Mouse (Mus musculus) adrenal gland, adult 18-20 months (tissue): ENCODE data around the gene Fgd2. TPM values are rescaled to one million over a fixed set of nuclear protein-coding genes. Genes with fewer than 3 reads are reported as not detected.
"Not testable (repeated sequence)": the region's sequence is repeated elsewhere in the genome, so short reads cannot be mapped to it uniquely, and the experiment has no call there.

Experiments used
- DNase-seq, 2 experiments: peaks; one replicate each; pipeline ENCODE4 v3.0.0; 2021 to 2022; ENCODE audit warnings: low spot score in 2 of 2
- total RNA-seq, 2 experiments: library from RNA; stranded (reverse); gene quantifications; 1 replicate in 1 of 2; 2 replicates in 1 of 2; pipeline ENCODE4 v1.2.3; 2021

Fgd2 gene
- total RNA-seq, 2 experiments from 2014 or later, result 3.7 to 9.5 TPM

DNA sequence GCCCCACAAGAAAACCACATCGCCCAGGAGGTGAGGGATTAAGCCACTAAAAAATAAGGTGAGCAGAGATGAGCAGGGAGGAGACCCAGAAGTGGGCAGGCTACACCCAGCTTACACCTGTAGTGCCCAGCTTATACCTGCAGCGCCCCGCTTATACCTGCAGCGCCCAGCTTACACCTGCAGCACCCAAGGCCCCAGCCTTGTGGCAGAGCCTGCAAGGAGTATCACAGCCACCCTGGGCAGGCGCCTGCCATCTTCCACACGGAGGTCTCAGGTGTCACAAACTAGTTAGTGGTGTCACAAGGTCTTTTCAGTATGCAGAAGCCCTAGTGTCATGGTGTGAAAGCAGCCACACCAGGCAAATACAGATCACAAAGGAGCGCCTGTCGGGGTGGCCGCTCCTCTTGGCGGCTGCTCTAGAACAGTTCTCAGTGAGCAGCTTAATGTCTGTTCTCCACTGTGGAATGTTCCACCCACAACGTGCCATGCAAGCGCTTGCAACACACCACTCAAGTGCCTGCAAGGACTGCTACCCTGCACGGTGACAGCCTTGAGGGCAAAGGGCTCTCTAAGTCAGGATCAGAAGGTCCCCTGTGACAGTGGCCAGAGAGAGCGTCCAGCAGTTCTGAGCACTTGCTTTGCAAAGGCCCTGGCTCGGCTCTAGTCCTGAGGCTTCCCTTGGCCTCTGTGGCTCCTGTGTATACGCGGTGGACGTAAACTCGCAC lies 24.3 kb upstream of the Fgd2 start:
- no peak for DNase-seq

DNA sequence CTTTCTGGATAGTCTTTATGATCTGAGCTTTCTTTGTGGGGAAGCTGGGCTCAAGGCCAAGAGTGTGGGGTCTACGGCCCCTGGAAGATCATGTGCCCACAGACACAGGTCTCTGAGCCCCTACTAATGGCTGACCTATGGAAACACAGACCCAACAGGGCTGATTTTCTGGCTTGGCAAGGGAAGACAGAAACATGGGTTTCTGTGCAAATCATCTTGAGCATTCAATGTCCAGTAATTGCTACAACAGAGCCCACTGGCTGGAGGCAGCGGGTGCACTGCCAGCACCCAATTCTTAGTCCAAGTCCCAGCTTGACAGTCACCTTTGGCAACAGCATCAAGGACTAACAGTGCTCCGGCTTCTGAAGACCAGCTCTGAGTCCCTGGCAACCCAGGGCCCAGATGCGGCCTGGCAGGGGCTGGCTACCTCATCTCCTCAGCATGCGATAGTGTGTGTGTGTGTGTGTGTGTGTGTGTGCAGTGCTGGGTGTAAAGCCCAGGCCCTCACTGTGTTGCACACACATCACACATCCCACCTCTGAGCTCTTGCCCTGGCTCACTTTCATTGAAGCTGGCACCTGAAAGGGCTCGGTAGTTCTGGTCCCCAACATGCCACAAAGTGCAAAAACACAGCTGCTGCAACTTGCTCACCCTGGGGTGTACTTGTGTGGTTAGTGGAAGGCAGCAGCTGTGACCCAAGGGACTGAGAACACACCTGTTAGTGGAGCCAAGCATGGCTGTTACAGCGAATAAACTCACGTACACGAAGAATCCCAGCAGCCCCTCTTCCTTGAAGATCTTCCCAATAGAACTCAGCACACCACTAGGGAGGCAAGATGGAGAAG lies 22.5 kb upstream of the Fgd2 start:
- DNase-seq, result no peak

DNA sequence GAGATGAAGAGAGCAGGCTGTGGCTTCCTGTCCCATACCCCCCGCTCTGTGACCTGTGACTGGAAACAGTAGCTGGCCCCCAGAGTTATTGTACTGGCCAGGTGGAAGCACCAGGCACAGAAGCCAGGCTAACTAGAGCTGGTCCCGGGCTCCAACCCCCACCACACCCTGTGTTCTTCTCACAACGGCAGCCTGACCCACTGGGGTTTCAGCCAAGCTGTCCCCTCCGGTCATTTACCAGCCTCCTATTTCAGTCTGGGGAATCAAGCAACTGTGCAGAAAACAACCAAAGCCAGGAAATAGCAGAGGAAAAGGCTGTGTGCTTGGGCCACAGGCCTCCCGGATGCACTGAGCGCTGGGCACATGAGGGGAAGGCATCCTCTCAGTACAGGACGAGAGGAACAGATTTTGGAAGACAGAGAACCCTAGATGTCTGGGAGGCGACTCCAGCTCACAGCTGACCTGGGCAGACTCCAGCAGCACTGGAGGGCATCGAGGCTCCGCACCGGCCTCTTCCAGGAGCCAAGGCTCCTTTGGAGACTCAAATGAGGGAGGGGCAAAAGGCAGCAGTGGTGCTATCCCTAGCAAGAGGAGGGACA lies 21.4 kb upstream of the Fgd2 start:
- DNase-seq, result no peak

DNA sequence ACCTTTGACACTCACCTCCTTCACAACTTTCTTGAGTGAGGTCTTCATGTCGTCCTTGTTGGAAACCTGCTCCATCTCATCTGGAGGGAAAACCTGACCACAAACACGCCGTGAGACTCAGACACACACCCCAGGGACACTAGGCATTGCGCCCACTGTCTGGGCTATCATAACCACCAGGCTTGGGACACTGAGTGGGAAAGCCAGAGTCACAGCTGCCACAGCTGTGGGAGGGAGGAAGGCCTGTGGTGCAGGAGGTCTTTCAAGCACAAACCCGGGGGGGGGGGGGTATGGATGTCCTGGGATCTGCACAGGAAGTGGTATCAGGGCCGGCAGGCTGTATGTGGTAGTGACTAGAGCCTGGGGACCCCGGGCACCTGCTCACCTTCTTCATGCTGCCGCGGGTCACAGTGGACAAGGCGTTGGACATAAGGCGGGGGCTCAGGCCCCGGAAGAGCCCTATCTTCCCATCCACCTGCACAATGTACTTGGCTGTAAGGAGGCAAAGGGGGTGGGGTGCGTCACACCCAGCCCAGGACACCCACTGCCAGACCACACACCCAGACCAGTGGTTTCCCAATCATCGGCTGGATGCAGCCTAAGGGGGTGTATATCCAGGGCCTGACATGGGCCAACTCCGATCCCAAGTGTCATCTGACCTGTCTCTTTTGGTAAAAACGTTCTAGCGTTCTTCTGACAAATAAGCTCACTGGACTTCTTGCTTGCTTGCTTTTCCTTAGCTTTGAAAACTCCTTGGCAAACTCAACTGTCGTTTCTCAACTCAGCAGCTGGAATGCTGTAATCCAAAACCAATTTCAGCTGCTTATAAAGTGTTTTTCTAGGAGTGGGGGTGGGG lies 20.1 kb upstream of the Fgd2 start:
- no peak for DNase-seq

DNA sequence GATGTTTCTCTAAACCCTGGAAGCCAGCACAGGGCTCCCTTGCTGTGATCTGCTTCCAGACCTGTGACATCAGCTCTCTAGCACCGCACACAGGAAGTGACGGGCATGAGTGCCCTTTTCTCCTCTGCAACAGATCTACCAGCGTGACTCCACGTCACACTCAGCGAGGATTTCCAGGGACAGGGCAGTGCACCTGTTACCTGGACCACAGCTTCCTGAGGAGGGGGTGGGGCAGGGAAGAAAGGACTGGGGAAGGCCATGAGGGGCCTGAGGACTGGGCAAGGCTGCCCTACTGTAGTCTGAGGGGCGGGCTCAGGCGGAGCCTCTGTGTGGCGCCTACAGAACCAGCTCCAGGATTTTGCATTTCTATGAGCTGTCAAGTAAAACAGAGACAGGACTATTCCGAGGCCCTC lies 19.1 kb upstream of the Fgd2 start:
- DNase-seq, result no peak

DNA sequence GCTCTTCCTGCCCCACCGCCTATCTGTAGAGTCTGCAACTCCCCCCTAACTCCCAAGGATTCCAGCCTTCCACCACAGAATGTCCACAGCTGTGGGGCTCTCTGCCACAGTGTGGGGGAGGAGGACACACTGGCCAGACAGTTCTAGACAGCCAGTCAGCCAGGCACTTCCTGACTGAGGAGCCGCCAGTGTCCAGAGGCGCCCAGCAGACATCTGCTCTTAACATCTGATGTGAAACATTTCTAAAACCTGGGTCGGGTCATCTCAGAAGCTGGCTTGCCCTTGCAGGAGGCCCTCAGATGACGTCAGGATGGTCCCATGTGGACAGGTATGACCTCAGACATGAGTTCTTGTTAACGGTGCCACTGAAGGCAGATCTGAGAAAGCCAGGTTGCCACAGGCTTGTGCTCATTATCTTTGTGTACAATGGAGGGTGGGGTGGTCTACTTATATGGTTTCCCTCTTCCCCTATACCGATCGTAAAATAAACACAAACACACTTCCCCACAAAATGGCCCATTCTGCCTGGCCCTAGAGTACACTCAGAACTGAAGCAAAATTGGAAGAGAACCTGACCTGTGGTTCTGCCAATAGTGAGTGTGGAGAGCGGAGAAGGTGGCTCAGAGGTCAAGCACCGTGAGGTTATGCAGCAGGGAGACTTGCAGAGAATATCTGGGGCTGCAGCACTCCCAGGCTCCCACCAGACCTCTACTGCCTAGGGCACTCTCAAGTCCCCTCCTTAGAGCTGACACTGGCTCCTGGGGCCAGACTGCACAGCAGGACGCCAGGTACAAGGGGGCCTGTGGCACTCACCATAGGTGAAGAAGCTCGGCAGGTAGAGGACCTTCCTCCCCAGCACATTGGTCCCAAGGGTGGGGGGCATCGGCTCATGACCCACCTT lies 18.5 kb upstream of the Fgd2 start:
- no peak for DNase-seq

DNA sequence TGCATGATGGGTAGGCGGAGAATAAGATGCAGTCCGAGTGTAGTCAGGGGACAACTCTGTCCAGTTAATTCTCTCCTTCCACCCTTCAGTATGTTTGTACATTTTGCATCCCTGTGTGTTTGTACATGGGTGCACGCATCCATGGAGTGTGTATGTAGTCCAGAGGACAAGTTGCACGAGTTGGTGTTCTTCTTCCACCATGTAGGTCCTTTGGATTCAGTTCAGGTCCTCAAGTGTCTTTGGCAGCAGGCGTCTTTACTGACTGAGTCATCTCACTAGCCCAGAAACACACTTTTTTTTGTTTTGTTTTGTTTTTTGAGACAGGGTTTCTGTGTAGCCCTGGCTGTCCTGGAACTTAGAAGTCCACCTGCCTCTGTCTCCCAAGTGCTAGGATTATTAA lies 17.5 kb upstream of the Fgd2 start:
- DNase-seq, result no peak

DNA sequence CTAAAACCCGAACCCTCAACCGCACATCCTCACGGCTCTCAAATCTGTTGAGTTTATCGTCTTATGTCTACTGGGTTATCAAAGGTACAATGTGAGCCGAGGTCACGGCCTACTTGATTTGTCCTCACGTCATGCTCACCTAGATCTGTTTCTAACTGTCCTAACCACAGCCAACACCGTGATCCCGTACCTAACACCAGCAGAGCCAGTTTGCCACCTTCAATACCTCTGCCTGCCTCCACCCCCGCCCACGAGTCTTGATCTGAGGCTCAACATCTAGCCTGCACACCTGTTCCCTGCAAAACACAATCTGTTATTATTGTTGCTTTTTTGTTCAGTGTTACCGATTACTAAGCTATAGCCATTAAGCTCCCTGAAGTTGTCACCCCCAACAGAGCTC lies 15.4 kb upstream of the Fgd2 start:
- DNase-seq, result no peak

DNA sequence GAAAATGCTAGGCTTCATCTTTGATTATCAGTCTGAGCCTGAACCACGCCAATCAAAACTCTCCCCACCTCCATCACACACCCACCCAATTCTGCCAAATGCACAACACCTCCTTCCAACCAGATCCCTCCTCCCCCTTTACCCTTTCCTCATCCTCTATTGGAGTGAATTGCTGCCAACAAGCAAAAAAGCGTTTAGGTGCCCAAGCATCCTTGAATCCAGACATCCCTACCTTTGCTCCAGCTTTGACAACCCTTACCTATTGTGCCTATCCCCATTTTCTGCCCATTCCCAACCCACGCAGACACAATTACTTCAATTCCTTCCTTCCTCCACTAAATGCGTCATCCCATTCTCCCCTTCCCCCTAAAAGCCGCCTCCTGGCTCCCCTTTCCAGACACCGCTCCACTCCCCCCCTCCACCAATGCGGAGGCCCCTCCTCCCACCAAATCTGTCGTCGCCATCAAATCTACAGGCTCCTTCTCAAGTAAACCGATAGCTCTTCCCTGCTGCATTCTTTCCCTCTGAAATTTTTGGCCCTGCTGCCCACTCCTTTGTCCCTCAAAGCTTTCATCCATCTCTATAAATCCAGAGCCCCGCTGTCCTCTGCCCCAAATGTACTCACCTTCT lies 14.1 kb upstream of the Fgd2 start:
- peak in 1 of 2 experiments; percentile 36 for DNase-seq

DNA sequence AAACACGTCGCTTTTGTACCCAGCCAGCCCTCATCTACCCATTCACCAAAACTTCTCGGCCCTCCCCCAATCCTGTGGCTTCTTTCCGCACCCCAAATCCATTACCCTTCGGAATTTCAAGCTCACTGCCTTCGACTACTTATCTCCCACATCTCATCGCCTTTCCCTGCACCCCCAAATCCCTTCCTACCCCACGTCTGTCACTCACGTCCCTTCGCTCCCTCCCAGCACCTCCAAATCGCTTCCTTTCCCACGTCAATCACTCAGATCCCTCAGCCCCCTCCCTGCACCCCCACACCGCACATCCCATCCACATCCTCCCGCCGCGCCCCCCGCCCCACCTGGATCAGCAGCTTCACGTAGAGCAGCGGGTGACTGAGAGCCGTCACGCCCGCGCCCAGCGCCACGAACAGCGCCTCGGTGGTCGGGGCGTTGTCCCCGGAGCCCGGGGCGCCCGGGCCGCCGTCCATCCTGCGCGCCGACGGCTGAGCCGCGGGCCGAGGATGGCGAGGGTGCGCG lies 13.5 kb upstream of the Fgd2 start:
- peak in 1 of 2 experiments; percentile 41 for DNase-seq

DNA sequence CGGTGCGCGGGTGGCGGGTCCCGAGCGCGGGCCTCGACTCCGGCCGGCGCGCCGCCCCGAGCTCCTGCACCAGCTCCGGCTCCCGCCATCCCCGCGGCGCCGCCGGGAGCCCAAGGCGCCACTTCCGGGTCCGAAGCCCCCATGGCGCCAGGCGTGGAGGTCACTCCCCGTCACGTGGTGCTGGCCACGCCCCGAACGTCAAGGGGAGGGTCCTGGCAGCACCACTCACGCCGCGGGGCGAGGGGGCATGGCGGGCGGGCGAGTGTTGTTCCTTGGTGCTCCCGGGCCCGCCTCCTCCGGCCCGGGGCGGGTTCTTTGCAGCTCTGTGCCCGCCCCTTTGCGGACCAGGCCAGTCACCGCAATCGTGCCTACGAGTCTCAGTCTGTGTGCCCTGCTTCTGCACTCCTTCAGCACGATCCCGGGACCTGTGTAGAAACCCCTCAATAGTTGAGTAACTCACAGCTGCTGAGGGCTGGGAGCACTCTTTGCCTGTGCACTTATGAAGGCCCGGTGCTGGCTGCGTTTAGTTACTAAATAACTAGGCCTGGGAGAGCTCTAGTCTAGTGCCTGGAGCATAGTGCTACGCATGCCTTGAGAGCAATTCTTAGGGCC lies 13.0 kb upstream of the Fgd2 start, which contains the start of gene Mtch1:
Gene Mtch1, minus strand, starts transcription at position 290 of the 612 bp plus-strand sequence.
- DNase-seq, result peak; percentile 100

DNA sequence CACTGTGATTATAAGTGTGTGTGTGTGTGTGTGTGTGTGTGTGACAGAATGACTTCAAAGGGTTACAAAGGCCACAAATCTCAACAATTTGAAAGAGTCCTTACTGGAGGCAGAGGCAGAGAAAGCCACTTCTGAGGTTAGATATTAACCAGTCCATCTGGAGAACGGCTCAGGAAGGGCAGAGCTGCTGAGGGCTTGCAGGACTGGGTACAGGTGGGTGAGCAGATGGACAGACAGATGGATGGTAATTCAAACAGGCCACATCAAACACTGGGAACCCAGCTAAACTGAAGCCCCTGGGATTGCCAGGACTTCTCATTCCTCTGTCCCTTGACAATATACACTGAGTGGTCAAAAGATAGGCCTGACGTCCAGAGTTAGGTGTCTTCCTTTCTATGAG lies 11.7 kb upstream of the Fgd2 start:
- no peak for DNase-seq

DNA sequence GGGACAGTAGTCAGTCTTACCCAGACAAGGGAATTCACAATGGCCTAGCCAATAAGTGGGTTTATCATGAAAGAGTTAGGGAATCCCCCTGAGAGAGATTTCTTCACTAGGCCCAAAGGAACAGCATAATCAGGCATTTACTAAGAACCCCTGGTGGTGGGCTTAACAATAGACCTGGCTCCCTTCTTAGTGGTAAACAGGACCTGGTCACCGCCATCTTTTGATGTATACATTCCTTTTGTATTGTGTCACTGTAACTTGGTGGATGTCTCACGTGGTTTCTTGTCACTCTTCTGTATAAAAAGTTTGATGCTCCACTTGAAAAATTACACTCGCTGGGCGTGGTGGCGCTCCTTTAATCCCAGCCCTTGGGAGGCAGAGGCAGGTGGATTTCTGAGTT lies 9.7 kb upstream of the Fgd2 start:
- DNase-seq, result not testable (repeated sequence)

DNA sequence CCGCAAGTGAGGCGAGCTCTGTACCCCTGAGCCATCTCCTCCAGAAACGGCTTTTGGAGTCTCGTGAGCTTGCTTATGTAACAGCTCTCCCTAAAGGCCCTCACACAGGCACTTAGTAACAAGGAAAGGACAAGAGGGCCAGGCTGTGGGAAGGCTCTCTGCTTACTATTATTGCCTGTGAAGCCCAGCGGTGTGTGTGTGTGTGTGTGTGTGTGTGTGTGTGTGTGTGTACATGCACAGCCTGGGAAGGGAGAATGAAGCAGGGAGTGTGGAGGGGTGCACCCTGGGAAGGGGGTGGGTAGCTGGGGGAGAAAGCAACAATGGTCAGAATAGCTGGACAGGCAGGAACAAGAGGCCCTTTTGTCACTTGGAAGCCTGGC lies 5.3 kb upstream of the Fgd2 start:
- no peak for DNase-seq

DNA sequence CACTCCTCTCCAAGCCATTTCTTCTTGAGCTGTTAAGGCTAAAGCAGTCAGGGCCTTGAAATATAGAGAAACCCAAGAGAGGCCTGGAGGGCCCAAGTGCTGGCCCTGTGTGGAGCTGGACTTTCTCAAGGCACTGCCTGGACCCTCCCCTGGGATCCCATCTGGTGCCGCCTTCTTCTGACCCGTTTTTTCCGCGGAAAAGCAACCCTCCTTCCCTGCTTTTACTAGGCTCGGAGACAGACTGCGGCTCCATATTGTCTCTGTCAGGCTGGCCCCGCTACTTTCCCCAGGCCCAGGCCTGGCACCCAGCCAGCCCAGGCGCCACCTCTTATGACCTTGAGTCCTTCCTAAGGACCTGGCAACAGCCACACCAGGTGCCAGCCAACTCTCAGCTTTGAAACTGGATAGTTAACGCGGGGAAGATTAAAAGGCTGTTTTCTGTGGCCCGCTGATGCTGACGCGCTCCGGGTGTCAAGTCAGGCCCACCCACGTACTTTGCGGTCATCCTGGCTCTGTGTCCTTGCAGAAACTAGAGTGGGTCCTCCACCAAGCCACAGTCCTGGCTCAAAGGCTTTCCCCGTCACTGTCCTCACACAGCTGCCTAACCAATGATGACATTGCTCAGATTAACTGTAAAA lies 4.8 kb upstream of the Fgd2 start:
- peak; percentile 55 to 68 for DNase-seq

DNA sequence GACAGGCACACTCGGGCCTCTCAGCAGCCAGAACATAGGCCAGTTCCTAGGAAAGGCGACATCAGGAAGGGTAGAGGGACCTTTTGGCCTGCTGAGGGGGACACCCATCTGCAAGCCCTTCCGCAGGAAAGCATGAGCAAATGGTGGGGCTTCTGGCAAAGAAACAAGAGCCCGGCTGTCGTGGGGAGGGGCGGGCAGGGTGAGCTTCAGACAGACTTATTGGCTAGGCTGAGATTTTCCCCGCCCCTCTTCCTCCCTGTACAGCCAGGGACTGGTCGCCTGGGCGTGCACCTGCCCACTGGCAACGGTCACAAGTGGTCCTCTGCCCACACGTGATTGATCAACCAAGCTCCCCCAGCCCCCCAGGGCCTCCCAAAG lies 4.2 kb upstream of the Fgd2 start:
- DNase-seq, result peak in 1 of 2 experiments; percentile 53

DNA sequence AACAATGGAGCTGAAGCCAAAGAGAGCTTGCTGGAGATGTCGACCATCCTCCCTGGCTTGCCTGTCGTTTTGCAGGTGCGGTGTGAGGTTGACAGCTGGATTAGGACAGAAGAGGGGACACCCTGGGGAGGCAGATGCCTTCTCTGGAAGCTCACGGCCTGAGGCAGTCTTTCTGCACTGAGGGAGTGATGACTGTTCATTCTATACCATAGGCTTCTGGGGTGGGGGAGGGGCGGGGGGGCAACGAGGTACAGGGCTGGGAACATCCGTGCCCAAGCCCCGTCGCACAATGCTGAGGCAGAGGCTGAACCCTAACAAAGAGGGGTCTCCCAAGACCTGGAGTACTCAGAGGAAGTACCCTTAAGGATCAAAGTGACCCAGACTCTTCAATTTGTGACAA lies 3.8 kb upstream of the Fgd2 start:
- no peak for DNase-seq

DNA sequence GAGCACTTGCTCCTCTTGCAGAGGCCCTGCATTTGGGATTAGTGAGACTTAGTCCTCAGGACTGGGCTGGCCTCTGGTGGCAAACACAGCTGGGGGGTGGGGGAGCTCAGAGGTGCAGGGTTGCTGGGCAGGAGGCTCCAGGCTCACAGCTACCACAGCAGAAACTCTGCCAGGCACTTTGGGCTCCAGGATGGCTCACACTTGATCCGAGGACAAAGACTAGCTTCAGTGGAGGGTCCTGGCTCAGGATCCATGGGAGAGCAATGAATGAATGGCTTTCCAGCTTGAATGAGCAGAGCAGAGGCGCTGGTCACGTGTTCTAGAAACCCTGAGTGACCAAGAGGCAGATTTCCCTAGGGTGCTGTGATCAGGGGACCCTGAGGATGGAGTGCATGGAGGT lies 1.8 kb upstream of the Fgd2 start:
- DNase-seq, result no peak
